Mouse (Mus musculus): Measurements from ENCODE around the gene Lrrc4.

DNA sequence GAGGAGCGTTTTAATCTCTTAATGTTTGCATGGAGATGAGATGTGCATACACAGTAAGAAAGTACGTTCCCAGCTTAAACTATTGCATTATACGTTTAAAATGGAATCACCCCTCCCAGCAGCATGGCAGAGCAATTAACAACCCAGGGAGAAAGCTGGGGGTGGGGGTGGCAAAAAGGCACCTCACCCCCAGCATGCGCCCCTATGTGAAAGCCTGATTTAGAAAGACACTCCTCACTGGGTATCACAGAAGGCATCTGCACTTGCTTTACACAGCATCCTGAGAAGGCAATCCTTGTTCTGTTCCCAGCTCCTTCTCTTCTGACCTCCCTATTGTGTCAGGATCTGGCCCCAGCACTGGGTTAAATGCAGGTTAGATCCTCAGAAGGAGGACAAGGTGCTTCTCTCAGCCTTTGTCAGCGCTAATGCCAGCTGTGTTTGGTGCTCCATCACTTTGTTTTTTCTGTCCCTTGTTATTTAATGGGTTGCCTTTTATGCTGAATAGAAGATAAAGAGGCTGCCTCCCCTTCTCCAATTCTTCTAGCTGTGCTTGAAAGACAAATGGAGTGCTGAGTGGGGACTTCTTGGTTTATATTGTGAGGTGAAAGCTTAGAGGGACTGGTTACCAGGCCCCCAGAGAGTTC is 69.3 kb downstream of the Lrrc4 start:
- TF ChIP-seq POLR2A (IDR thresholded peaks at IDR 0.05; ENCODE audit: extremely low read depth, insufficient read depth, low read length) (no peak), CTCF (IDR thresholded peaks at IDR 0.05; ENCODE audit: low read depth, low read length) (no peak)

Data from liver, adult 2 months (tissue).